Mouse (Mus musculus): ENCODE measurements around the gene Sox18. TPM values are rescaled to one million over a fixed set of nuclear protein-coding genes. Genes with fewer than 3 reads are reported as not detected.

Gene Sox18
- total RNA-seq, 2 experiments from 2014 or later: 10.6 to 14.7 TPM

DNA sequence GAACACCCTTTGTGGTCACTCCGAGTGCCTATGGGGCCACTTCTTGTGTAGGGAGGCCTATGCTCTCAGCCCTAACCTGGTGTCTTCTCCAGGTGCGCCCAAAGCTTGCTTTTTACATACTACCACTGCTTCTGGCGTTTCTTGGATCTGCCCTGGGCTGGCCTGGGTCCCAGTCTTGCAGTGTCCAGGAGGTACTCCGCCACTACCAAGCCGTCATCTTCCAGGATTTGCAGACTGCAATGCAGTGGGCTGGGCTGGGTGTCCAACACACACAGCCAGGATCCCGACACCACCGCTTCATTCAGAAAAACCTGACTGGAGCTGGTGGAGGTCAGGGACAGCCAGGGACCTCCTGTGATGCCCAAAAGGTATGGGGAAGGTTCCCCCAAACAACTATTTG, 12.9 kb downstream of the Sox18 start:
- DNase-seq (ENCODE audit: low spot score in 2 of 2): no peak
- intact Hi-C loops (cut with DNase I): no loop called here

GRCm38 (mm10) chr2:181657441-181657840, 14.0 kb downstream of the Sox18 start:
- intact Hi-C loops (cut with DNase I): no loop called here
- DNase-seq (ENCODE audit: low spot score in 2 of 2): no peak

GRCm38 (mm10) chr2:181656734-181657133, 14.7 kb downstream of the Sox18 start, which contains the start of gene Gm29797:
TSS of gene Gm29797 (plus strand) at chr2:181657034.
- DNase-seq (ENCODE audit: low spot score in 2 of 2): no peak
- intact Hi-C loops (cut with DNase I): no loop called here

- DNase-seq (ENCODE audit: low spot score in 2 of 2): no peak
- intact Hi-C loops (cut with DNase I): no loop called here
Measured at GRCm38 (mm10) chr2:181653523-181653922, 17.9 kb downstream of the Sox18 start.

- DNase-seq (ENCODE audit: low spot score in 2 of 2): no peak
- intact Hi-C loops (cut with DNase I): no loop called here
Measured at GRCm38 (mm10) chr2:181653065-181653464, 18.4 kb downstream of the Sox18 start.

DNA sequence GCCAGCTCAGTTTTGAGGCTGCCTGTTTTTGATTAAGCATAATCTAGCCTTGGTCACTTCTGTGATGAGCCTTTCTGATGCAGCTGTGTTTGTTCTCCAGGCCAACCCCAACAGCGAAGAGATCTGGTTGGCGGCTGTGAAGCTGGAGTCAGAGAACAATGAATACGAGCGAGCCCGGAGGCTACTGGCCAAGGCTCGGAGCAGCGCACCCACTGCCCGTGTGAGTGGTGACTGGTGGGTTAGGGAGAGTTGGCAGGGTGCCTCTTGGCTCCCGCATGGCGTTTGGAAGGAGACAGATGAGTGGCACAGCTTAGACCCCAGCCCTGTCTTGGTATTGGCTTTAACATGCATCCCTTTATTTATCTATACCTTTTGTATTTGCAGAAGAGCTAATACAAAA, 22.5 kb downstream of the Sox18 start:
- no peak for DNase-seq (ENCODE audit: low spot score in 2 of 2)
- intact Hi-C loops (cut with DNase I): no loop called here

DNA sequence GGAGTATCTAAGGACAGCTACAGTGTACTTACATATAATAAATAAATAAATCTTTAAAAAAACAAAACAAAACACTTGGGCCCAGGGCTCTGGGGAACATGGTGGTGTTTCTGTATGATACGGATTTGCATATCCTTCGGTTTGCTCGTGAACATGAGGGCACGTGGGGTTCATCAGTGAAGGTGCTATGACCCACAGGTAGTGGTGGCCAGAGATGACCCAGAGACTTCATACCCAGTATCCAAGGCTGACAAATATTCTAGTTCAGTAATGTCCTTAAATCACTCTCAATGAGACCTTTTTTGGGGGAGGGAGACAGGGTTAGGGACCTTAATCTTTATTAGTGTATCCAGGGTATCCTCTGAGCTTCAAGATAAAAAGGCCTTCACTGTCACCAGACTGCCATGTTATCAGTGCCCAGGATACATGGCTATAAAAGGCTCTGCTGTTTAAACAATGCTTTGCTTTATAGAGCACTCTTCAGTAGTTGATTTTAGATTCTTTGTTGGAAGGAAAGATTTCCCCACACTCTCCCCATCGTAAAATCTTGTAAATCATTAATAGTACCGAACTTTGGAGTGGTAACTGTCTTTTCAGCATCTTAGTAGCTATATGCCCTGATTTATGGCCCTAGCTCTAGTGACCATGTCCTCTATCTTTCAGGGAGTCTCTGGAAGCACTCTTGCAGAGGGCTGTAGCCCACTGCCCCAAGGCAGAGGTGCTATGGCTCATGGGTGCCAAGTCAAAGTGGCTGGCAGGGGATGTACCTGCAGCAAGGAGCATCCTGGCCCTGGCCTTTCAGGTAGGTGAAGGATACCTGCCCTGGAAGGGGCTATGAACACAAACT, 24.6 kb downstream of the Sox18 start:
- DNase-seq (ENCODE audit: low spot score in 2 of 2): no peak
- intact Hi-C loops (cut with DNase I): no loop called here

GRCm38 (mm10) chr2:181645666-181646065, 25.8 kb downstream of the Sox18 start:
- intact Hi-C loops (cut with DNase I): no loop called here
- DNase-seq (ENCODE audit: low spot score in 2 of 2): no peak

DNA sequence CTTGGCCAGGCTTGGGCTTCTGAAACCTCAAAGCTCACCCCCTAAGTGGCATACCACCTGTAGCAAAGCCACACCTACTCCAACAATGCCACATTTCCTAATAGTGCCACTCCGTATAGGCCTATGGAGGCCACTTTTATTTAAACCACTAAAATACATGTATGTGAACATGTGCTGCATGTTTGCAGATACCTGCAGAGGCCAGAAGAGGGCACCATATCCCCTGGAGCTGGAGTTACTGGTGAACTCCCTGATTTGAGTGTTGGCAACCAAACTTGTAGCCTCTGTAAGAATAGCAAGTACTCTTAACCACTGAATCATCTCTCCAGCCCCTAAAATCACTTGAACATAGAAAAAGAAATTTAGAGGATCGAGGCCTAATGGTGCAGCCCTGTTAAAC, 27.1 kb downstream of the Sox18 start:
- peak; percentile 30 to 61 for DNase-seq (ENCODE audit: low spot score in 2 of 2)
- intact Hi-C loops (cut with DNase I): no loop called here

GRCm38 (mm10) chr2:181635865-181636264, 35.6 kb downstream of the Sox18 start:
- DNase-seq (ENCODE audit: low spot score in 2 of 2): no peak
- intact Hi-C loops (cut with DNase I): no loop called here

GRCm38 (mm10) chr2:181632624-181633023, 38.8 kb downstream of the Sox18 start:
- intact Hi-C loops (cut with DNase I): no loop called here
- DNase-seq (ENCODE audit: low spot score in 2 of 2): no peak

DNA sequence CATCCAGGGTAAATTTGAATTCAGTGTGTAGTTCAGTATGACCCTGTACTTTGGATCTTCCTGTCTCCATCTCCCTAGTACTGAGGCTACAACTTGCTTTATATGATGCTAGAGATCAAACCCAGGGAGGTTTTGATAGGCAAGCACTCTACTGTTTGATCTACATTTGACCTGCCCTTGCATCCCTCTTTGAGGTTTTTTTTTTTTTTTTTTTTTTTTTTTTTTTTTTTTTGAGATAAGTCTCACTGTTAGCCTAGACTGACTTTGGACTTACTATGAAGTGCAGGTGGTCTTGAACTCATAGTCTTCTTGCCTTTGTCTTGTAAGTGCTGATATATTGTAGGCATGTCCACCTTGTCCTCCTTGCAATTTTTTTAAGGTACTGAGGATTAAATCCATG, 43.0 kb downstream of the Sox18 start:
- intact Hi-C loops (cut with DNase I): no loop called here
- no peak for DNase-seq (ENCODE audit: low spot score in 2 of 2)

- intact Hi-C loops (cut with DNase I): loop anchor here (5.0 kb wide), 1 partner anchor 54 kb away; no protein-coding TSS in a partner anchor
- peak; percentile 34 to 37 for DNase-seq (ENCODE audit: low spot score in 2 of 2)
Measured at GRCm38 (mm10) chr2:181623401-181623800, 48.0 kb downstream of the Sox18 start.

Other genes with a start within 250 kb of the Sox18 start
- gene Zbtb46, start 212.2 kb downstream of the Sox18 start, total RNA-seq (2021): 10 to 100 TPM; 14.3 to 16.9 TPM
- not detected for gene Abhd16b, start 178.4 kb downstream of the Sox18 start, total RNA-seq (2021)
- 10 to 100 TPM; 69.5 to 74.8 TPM for gene Tpd52l2, start 174.5 kb downstream of the Sox18 start, total RNA-seq (2021)
- gene Dnajc5, start 151.2 kb downstream of the Sox18 start, total RNA-seq (2021): 100 to 1,000 TPM; 300 to 308 TPM
- 10 to 100 TPM; 41.2 to 42.9 TPM for gene Uckl1, start 86.7 kb downstream of the Sox18 start, total RNA-seq (2021)
- gene Prpf6, start 79.8 kb downstream of the Sox18 start, total RNA-seq (2021): 10 to 100 TPM; 48.3 to 51.3 TPM
- 100 to 1,000 TPM; 112 to 121 TPM for gene Zfp512b, start 78.8 kb downstream of the Sox18 start, total RNA-seq (2021)
- gene Samd10, start 72.4 kb downstream of the Sox18 start, total RNA-seq (2021): 10 to 100 TPM; 20.2 to 22.0 TPM
- gene Gm29797, start 14.6 kb downstream of the Sox18 start, total RNA-seq (2021): under 1 TPM in 1 of 2 experiments, not detected in 1; 0.78 TPM
- 10 to 100 TPM; 60.0 to 62.9 TPM for gene Tcea2, start 8.7 kb upstream of the Sox18 start, total RNA-seq (2021)
- 10 to 100 TPM; 39.6 to 42.3 TPM for gene Rgs19, start 22.3 kb upstream of the Sox18 start, total RNA-seq (2021)
- not detected for gene Lkaaear1, start 26.8 kb upstream of the Sox18 start, total RNA-seq (2021)
- 10 to 100 TPM; 64.5 to 65.5 TPM for gene Oprl1, start 43.4 kb upstream of the Sox18 start, total RNA-seq (2021)
- 10 to 100 TPM; 20.4 to 21.3 TPM for gene Myt1, start 91.7 kb upstream of the Sox18 start, total RNA-seq (2021)
- 10 to 100 TPM; 65.9 to 69.4 TPM for gene Pcmtd2, start 166.2 kb upstream of the Sox18 start, total RNA-seq (2021)
- gene Polr3k, start 192.7 kb upstream of the Sox18 start, total RNA-seq (2021): 10 to 100 TPM; 29.3 to 31.4 TPM